Mouse (Mus musculus) kidney, adult 2 months (tissue): ENCODE data around the gene Gm28269.

Experiments used
- CTCF ChIP-seq: fragments of 200-500 bp; conservative IDR thresholded peaks from 2 replicates; pipeline ENCODE4 v1.5.1; 2011; ENCODE audit warnings: low read depth, mild to moderate bottlenecking, control low read depth, low read length, moderate library complexity, mixed read lengths; ENCODE audit not compliant: insufficient read depth, insufficient read length
- POLR2A ChIP-seq: fragments of 200-500 bp; IDR thresholded peaks from one replicate; pipeline ENCODE4 v1.6.1; 2011; ENCODE audit warnings: low read depth, low read length, control low read depth

- TF ChIP-seq POLR2A, result no peak
- no peak for TF ChIP-seq CTCF
Measured at GRCm38 (mm10) chrX:21704470-21704869, 40.4 kb downstream of the Gm28269 start.
